Mouse (Mus musculus): ENCODE measurements around the gene Mybph. TPM values are rescaled to one million over a fixed set of nuclear protein-coding genes. Genes with fewer than 3 reads are reported as not detected.

Gene Mybph
- polyA plus RNA-seq, 1 experiment from 2014 or later, result 0.34 TPM

DNA sequence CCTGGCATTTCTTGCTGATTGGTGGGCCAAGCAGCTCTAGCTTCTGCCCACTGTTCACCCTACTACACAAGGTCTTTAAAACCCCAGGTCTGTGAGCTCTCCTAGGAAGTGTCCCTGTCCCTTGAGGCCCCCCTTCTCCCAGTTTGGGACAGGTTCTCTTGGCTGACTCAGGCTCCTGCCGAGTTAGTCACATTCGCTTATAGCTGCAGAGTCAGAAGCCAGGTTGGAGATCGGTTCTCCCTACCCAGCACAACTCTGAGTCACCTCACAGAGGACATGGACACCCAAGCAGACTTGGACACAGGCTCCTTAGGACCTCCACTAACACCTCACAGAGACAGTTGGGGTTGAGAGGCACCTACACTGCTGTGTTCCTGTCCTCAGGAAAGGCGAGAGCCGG is 2.1 kb upstream of the Mybph start:
- 88% methylated on average over 5 of the region's 5 CpGs for WGBS
- ATAC-seq (ENCODE audit: low FRiP score), result no peak

DNA sequence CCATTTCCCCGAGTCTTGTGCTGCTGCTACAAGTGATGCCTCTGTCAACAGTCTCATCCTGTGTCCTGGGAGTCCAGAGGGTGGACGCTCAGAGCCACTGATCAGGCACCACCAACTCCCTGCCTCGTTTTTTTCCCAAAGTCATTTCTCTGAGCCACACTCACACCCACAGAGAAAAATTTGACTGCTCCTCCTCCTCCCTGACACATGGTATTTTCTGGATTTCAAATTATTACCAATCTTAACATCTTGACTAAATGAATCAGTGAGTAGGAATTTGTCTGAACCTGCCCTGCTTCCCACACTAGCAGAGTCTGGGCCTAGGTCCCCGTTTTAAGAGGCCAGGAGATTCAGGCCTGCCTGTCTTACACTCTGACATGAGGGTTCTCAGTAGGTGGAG is 1.2 kb upstream of the Mybph start:
- H3K27ac ChIP-seq, result no peak overlapping the region
- H3K4me1 ChIP-seq, result peaks cover 28% of the 10 kb centered on the region
- H3K4me2 ChIP-seq, result no peak overlapping the region
- WGBS, result 69% methylated on average over 4 of the region's 4 CpGs
- no peaks in the 10 kb centered on the region for H3K9me3 ChIP-seq
- no peak for ATAC-seq (ENCODE audit: low FRiP score)
- no peak overlapping the region for H3K9ac ChIP-seq
- H3K4me3 ChIP-seq (replicated peaks), result no peak overlapping the region
- H3K36me3 ChIP-seq (replicated peaks), result no peaks in the 10 kb centered on the region
- H3K27me3 ChIP-seq, result peaks cover 7% of the 10 kb centered on the region; the same call in 1 of the 2 replicates

More for the DNA sequence above, 2.1 kb upstream of the Mybph start:
- no peaks in the 10 kb centered on the region for H3K36me3 ChIP-seq (replicated peaks)
- H3K9me3 ChIP-seq, result no peaks in the 10 kb centered on the region
- no peak overlapping the region for H3K9ac ChIP-seq
- H3K4me2 ChIP-seq, result no peak overlapping the region
- no peak overlapping the region for H3K27ac ChIP-seq
- no peak overlapping the region for H3K4me3 ChIP-seq (replicated peaks)
- H3K27me3 ChIP-seq, result peaks cover 7% of the 10 kb centered on the region; the same call in 1 of the 2 replicates
- H3K4me1 ChIP-seq, result peaks cover 26% of the 10 kb centered on the region

DNA sequence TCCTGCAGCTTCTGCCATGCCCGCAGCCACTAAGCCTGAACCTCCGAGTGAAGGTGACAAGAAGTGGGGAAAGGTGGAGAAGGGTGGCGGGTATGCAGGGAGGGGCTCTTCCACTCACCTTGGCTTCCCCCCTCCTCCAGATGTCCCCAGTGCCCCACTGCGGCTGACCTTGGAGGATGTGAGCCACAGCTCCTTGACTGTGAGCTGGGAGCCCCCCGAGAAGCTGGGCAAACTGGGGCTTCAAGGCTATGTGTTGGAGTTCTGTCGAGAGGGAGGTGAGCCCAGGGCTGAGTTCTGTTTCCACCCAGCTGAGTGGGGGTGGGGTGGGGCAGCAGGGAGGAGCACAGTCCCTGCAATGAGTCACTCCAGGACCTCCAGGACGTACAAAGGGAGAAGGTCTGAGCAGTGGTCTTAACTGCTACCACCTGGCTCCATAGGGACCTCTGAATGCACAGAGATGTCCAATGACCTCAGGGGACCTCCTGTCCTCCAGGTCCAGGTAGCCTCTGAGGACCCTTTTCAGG is 488 bp downstream of the Mybph start:
- Histone ChIP-seq H3K9me3 (no peaks in the 10 kb centered on the region), H3K4me1 (peaks cover 22% of the 10 kb centered on the region), H3K36me3 (replicated peaks) (no peaks in the 10 kb centered on the region), H3K4me3 (replicated peaks) (no peak overlapping the region), H3K4me2 (no peak overlapping the region), H3K27me3 (no peaks in the 10 kb centered on the region), H3K9ac (no peak overlapping the region), H3K27ac (no peak overlapping the region)
- 73% methylated on average over 7 of the region's 7 CpGs for WGBS
- ATAC-seq (ENCODE audit: low FRiP score), result no peak

GRCm38 (mm10) chr1:134194298-134195022 is 1.2 kb downstream of the Mybph start:
- WGBS, result 70% methylated on average over 15 of the region's 16 CpGs
- Histone ChIP-seq H3K27me3 (no peaks in the 10 kb centered on the region), H3K36me3 (replicated peaks) (no peaks in the 10 kb centered on the region), H3K4me3 (replicated peaks) (no peak overlapping the region), H3K9ac (no peak overlapping the region), H3K4me2 (no peak overlapping the region), H3K27ac (no peak overlapping the region), H3K4me1 (peaks cover 15% of the 10 kb centered on the region), H3K9me3 (no peaks in the 10 kb centered on the region)
- ATAC-seq (ENCODE audit: low FRiP score), result no peak

DNA sequence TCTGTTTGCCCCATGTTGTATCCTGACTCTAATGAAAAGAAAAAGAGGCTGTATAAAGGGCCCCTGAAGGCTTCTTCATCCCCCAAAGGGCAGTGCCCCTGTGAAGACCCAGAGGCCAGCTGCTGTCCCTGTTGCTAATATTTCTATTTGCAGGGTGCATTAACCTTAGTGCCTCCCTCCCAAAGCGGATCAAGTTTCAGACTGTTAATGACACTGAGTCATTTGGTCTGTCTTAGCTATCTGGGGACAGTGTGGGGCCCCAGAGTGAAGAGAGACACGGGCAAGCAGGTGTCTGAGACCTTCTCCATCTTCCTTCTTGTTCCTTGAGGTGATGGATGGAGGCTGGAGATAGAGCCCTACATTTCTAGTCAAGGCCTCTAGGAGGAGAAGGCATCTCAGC is 1.9 kb downstream of the Mybph start:
- Histone ChIP-seq H3K9me3 (no peaks in the 10 kb centered on the region), H3K4me2 (no peak overlapping the region), H3K27me3 (no peaks in the 10 kb centered on the region), H3K4me1 (peaks cover 14% of the 10 kb centered on the region), H3K9ac (no peak overlapping the region), H3K27ac (no peak overlapping the region), H3K36me3 (replicated peaks) (no peaks in the 10 kb centered on the region), H3K4me3 (replicated peaks) (no peak overlapping the region)
- no peak for ATAC-seq (ENCODE audit: low FRiP score)
- 78% methylated on average over 2 of the region's 2 CpGs for WGBS

DNA sequence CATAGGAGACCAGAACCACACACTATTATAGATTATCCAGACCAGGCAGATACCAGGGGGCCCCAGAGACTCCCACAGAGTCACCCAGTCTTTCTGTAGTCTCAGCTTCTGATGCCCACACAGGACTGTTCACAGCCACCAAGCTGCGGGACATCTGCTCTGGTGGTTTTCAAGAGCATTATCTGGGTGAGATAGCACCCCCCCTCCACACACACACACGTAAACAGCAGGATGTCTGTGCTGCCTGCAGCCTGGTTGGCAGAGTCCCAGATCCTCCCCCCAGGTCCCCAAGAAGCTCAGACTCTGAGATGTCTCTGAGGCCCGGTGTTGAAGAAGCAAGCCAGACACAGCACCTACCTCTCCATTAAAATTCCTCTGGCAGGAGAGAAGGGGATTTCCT is 2.3 kb downstream of the Mybph start:
- H3K4me2 ChIP-seq, result no peak overlapping the region
- no peak overlapping the region for H3K27ac ChIP-seq
- peaks cover 14% of the 10 kb centered on the region for H3K4me1 ChIP-seq
- no peak overlapping the region for H3K9ac ChIP-seq
- H3K4me3 ChIP-seq (replicated peaks), result no peak overlapping the region
- no peaks in the 10 kb centered on the region for H3K9me3 ChIP-seq
- no peak for ATAC-seq (ENCODE audit: low FRiP score)
- WGBS, result 68% methylated on average over 3 of the region's 3 CpGs
- H3K27me3 ChIP-seq, result no peaks in the 10 kb centered on the region
- H3K36me3 ChIP-seq (replicated peaks), result no peaks in the 10 kb centered on the region

DNA sequence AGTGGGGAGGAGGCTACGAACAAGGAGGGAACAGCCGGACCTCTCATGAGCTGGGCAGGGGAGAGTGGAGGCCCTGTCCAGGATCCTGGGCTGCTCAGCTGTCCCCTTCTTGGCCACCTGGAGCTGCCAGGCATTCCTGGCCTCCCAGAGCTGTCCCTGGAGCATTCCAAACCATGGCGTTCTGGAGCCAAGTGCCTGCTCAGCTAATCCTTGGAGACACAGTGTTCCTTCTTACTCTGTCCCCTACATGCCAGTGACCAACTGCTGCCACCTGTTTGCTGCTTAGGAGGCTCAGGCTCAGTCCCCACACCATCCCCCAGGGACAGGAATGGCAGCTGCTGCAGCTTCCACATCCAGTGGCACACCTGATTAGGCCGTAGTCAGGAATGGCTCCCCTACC is 2.7 kb downstream of the Mybph start:
- ATAC-seq (ENCODE audit: low FRiP score), result no peak
- Histone ChIP-seq H3K27me3 (no peaks in the 10 kb centered on the region), H3K4me3 (replicated peaks) (no peak overlapping the region), H3K4me2 (no peak overlapping the region), H3K27ac (no peak overlapping the region), H3K36me3 (replicated peaks) (no peaks in the 10 kb centered on the region), H3K9me3 (no peaks in the 10 kb centered on the region), H3K9ac (no peak overlapping the region), H3K4me1 (peaks cover 14% of the 10 kb centered on the region)
- WGBS, result 48% methylated on average over 4 of the region's 4 CpGs

DNA sequence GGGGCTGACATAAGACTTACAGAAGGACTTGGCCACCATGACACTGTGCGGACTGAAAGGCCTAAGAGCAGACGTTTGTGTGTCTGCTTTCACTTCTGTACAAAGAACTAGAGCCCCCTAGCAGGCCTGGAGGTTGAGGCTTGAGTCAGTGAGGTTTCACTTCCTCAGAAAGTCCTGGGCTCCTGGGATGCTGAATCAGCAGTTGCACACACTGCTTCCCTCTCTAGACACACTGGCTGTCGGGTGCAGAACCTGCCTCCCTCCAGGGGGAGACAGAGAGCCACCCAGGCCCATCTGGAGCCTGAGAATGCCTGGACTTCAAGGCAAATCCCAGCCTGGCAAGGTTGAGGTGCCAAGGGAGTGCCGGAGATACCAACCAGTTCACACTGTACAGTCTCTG is 3.1 kb downstream of the Mybph start:
- Histone ChIP-seq H3K4me2 (no peak overlapping the region), H3K36me3 (replicated peaks) (no peaks in the 10 kb centered on the region), H3K27ac (no peak overlapping the region), H3K9me3 (no peaks in the 10 kb centered on the region), H3K4me3 (replicated peaks) (no peak overlapping the region), H3K27me3 (no peaks in the 10 kb centered on the region), H3K9ac (no peak overlapping the region), H3K4me1 (peaks cover 14% of the 10 kb centered on the region)
- no peak for ATAC-seq (ENCODE audit: low FRiP score)
- WGBS, result 76% methylated on average over 4 of the region's 4 CpGs

DNA sequence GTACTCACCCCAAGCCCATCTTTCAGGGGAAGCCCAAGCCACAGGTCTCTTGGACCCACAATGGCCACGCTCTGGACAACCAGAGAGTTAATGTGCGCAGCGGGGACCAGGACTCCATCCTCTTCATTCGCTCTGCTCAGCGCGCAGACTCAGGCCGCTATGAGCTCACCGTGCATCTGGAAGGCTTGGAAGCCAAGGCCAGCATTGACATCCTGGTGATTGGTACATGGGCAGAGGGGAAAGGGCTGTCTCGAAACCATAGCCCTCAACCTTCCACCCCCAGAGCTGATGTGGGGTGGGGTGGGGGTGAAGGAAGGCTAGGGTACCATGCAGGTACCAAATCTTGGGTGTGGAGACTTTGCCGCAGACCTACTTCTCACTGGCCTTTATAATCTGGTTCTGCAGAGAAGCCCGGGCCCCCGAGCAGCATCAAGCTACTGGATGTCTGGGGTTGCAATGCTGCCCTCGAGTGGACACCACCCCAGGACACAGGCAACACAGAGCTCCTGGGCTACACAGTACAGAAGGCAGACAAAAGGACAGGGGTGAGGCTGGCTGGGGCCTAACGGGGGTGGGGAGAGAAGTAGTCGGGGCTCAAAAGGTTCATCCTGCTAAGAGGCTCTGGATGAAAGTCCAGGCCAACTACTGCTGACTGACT is 4.2 kb downstream of the Mybph start:
- H3K27me3 ChIP-seq, result no peaks in the 10 kb centered on the region
- H3K4me1 ChIP-seq, result peaks cover 14% of the 10 kb centered on the region
- no peaks in the 10 kb centered on the region for H3K9me3 ChIP-seq
- no peak overlapping the region for H3K27ac ChIP-seq
- H3K9ac ChIP-seq, result no peak overlapping the region
- WGBS, result 76% methylated on average over 15 of the region's 15 CpGs
- no peaks in the 10 kb centered on the region for H3K36me3 ChIP-seq (replicated peaks)
- no peak overlapping the region for H3K4me2 ChIP-seq
- no peak for ATAC-seq (ENCODE audit: low FRiP score)
- no peak overlapping the region for H3K4me3 ChIP-seq (replicated peaks)

DNA sequence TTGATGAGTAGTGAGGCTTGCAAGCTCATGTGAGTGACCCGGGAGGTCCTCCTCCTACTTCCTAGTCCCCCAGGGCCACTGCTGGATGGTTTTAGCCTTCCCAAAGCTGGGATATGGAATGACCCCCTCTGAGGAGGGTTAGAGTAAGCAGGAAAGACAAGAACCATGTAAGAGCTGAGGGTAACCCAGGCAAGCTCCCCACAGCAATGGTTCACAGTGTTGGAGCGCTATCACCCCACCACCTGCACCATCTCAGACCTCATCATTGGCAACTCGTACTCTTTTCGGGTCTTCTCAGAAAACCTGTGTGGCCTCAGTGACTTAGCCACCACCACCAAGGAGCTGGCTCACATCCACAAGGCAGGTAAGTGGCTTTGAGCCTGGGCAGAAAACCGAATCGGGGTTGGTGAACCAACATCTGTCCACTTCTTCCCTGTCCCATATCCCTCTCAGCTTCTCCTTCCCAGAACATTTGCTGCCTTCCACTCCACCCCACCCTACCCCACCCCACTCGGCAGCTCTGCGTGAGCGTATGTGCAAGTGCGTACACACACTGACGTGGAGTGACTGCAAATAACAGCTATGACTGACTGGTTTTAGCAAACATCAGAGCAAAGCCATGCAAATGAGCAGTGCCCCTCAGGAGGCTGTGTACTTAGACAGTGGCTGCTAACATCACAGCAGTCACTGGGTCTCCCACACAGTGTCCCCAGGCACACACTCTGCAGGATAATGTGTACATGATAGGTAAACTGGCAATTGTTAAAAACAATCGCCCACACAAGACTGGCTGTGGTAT is 5.1 kb downstream of the Mybph start:
- peaks cover 12% of the 10 kb centered on the region for H3K4me1 ChIP-seq
- no peaks in the 10 kb centered on the region for H3K9me3 ChIP-seq
- no peak overlapping the region for H3K27ac ChIP-seq
- H3K9ac ChIP-seq, result no peak overlapping the region
- ATAC-seq (ENCODE audit: low FRiP score), result no peak
- H3K27me3 ChIP-seq, result no peaks in the 10 kb centered on the region
- 84% methylated on average over 12 of the region's 12 CpGs for WGBS
- H3K4me3 ChIP-seq (replicated peaks), result no peak overlapping the region
- no peak overlapping the region for H3K4me2 ChIP-seq
- H3K36me3 ChIP-seq (replicated peaks), result no peaks in the 10 kb centered on the region

GRCm38 (mm10) chr1:134200481-134200880 is 7.2 kb downstream of the Mybph start:
- Histone ChIP-seq H3K27me3 (no peaks in the 10 kb centered on the region), H3K4me2 (no peak overlapping the region), H3K9ac (no peak overlapping the region), H3K4me3 (replicated peaks) (no peak overlapping the region), H3K9me3 (no peaks in the 10 kb centered on the region), H3K27ac (no peak overlapping the region), H3K4me1 (peaks cover 9% of the 10 kb centered on the region), H3K36me3 (replicated peaks) (no peaks in the 10 kb centered on the region)
- no peak for ATAC-seq (ENCODE audit: low FRiP score)
- WGBS, result 76% methylated on average over 2 of the region's 2 CpGs

GRCm38 (mm10) chr1:134200998-134201686 is 7.9 kb downstream of the Mybph start:
- H3K9me3 ChIP-seq, result no peaks in the 10 kb centered on the region
- peaks cover 2% of the 10 kb centered on the region for H3K4me1 ChIP-seq
- no peak for ATAC-seq (ENCODE audit: low FRiP score)
- H3K27ac ChIP-seq, result no peak overlapping the region
- no peaks in the 10 kb centered on the region for H3K36me3 ChIP-seq (replicated peaks)
- no peak overlapping the region for H3K4me2 ChIP-seq
- H3K9ac ChIP-seq, result no peak overlapping the region
- H3K4me3 ChIP-seq (replicated peaks), result no peak overlapping the region
- WGBS, result 83% methylated on average over 6 of the region's 6 CpGs
- no peaks in the 10 kb centered on the region for H3K27me3 ChIP-seq

Data from forebrain, embryonic 12.5 days (tissue).